Mouse (Mus musculus) intestine, embryonic 15.5 days (tissue): ENCODE results near the gene Chst5. TPM values are rescaled to one million over a fixed set of nuclear protein-coding genes. Genes with fewer than 3 reads are reported as not detected.

Source experiments
- ATAC-seq: fragments of 200-750 bp; cut with Nextera tagmentation; 2 replicates; pipeline ENCODE4 v1.8.0; 2017; ENCODE audit warnings: moderate TSS enrichment, moderate library complexity
- H3K27ac ChIP-seq: fragments of 300-500 bp; sonication (generic); 2 replicates; pipeline ENCODE4 v1.5.1; 2015; ENCODE audit warnings: mild to moderate bottlenecking, inconsistent platforms
- H3K27me3 ChIP-seq: fragments of 300-500 bp; sonication (generic); replicated peaks from 2 replicates; pipeline ENCODE4 v1.6.1; 2015; ENCODE audit warnings: inconsistent platforms
- H3K36me3 ChIP-seq: fragments of 300-500 bp; sonication (generic); 2 replicates; pipeline ENCODE4 v1.6.1; 2015; ENCODE audit warnings: inconsistent platforms
- H3K4me1 ChIP-seq: fragments of 300-500 bp; sonication (generic); replicated peaks from 2 replicates; pipeline ENCODE4 v1.6.1; 2015; ENCODE audit warnings: inconsistent platforms
- H3K4me2 ChIP-seq: fragments of 300-500 bp; sonication (generic); replicated peaks from 2 replicates; pipeline ENCODE4 v1.6.1; 2015; ENCODE audit warnings: mild to moderate bottlenecking, inconsistent platforms
- H3K4me3 ChIP-seq: fragments of 300-500 bp; sonication (generic); replicated peaks from 2 replicates; pipeline ENCODE4 v1.5.1; 2015; ENCODE audit warnings: inconsistent platforms
- H3K9ac ChIP-seq: fragments of 300-500 bp; sonication (generic); 2 replicates; pipeline ENCODE4 v1.6.1; 2015; ENCODE audit warnings: inconsistent platforms
- H3K9me3 ChIP-seq: fragments of 300-500 bp; sonication (generic); 2 replicates; pipeline ENCODE4 v1.6.1; 2016; ENCODE audit warnings: inconsistent platforms
- WGBS: fragments of 180-500 bp; shearing (Covaris S2); methylation state at CpG from one replicate; pipeline ENCODE4 v1.1.7; 2015; 5-methylcytosine and 5-hydroxymethylcytosine counted together
- polyA plus RNA-seq: library from polyadenylated mRNA; unstranded; fragments of >200 nt; fragmentation: Nextera tagmentation; extraction: Ambion mirVana; gene quantifications from 2 replicates; pipeline ENCODE4 v1.2.1, GENCODE M21; 2015

Gene Chst5
- polyA plus RNA-seq, 1 experiment from 2014 or later: 1.7 TPM

DNA sequence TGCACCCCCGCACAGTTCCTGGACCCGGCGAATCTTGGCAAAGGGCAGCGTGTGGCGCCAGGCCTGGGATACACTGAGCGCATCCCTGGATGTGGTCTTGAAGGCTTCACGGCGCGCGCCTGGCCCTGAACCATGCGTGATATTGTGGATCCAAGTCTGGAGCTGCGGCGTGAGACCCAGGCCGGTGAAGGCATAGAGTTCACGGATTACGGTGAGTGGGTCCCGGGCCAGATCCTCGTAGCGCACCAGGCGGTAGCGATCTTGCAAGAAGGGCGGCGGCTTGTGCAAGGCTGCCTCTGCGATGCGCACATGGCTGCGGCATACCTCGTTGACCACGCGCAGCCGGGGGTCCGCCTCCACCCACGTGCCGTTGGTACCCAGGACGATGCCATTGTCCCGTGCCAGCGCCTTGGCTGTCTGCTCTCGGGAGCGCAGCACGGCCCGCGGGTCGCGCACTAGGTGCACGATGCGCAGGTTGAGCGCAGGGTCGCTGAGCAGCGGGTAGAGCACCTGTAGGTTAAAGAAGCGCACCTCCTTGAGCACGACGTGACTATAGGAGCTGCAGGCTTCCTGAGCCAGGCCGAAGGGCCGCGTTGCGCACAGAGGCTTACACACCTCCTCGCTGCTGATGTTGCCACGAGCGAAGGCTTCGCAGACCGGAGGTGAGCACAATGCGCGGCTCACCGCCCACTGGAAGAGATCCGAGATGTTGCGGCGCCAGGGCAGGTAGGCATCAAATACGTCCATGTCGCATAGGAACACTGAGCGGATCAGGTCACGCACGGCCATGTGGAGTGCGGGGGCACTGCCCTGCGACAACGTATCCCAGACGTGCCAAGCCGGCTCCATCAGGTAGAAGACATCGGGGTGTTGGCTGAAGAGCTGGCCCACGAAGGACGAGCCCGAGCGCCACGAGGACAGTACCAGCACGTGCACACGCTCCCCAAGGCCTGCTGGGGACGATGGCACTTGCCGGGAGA is 20.0 kb downstream of the Chst5 start:
- H3K9me3 ChIP-seq: no peaks in the 10 kb centered on the region
- H3K9ac ChIP-seq: no peak overlapping the region; the same call in 1 of the 2 replicates
- WGBS: 16% methylated on average over 86 of the region's 86 CpGs
- H3K36me3 ChIP-seq: no peaks in the 10 kb centered on the region
- H3K4me2 ChIP-seq: peak overlapping the region; percentile 53
- H3K4me1 ChIP-seq: peaks cover 17% of the 10 kb centered on the region
- peak overlapping the region; percentile 25 for H3K4me3 ChIP-seq
- ATAC-seq: peak; percentile 27; the same call in 1 of the 2 replicates
- H3K27me3 ChIP-seq: peaks cover 22% of the 10 kb centered on the region
- no peak overlapping the region for H3K27ac ChIP-seq

DNA sequence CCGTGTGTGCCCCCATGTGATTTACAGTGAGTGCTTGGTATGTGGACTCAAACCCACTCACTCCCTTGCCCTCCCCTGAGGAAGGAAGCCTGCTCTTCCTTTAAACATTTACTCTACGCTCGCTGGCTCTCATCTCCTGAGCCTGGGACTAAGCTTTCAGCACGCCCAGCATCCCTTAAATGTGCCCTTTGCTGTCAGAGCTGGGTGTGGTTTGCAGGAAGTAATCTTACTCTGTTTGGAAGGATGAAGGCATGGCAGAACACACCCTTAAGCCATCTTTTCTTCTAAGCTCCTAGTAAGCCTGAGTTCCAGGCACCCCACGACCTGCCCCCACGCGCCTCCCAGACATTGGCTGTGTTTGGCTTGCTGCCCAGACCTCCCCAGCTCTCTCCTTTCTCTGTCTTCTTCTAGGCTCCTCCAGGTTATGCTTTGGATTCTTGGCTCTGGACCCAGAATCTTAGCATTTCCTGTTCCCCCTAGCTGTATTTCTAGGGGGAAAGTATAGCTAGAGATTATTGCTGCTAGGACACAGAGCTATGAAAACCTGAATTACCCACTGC is 22.1 kb downstream of the Chst5 start:
- peaks cover 22% of the 10 kb centered on the region for H3K27me3 ChIP-seq
- peaks cover 17% of the 10 kb centered on the region for H3K4me1 ChIP-seq
- no peaks in the 10 kb centered on the region for H3K36me3 ChIP-seq
- no peak overlapping the region for H3K9ac ChIP-seq
- H3K4me3 ChIP-seq: no peak overlapping the region
- no peak overlapping the region for H3K27ac ChIP-seq
- no peak overlapping the region; the same call in 1 of the 2 replicates for H3K4me2 ChIP-seq
- no peaks in the 10 kb centered on the region for H3K9me3 ChIP-seq
- WGBS: 29% methylated on average over 7 of the region's 7 CpGs
- peak; percentile 38 for ATAC-seq

DNA sequence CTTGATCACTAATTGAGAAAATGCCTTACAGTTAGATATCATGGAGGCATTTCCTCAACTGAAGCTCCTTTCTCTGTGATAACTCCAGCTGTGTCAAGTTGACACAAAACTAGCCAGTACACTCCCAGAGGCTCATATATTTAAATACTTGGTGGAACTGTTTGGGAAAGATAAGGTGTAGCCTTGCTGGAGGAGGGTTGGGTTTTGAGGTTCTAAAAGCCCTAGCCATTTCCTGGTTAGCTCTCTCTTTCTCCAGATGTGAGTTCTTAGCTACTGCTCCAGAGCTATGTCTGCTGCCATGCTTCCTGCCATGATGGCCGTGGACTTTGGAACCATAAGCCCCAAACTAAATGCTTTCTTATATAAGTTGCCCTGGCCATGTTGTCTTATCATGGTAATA is 22.8 kb downstream of the Chst5 start:
- no peak overlapping the region for H3K9ac ChIP-seq
- no peak overlapping the region for H3K4me3 ChIP-seq
- WGBS: 73% methylated on average over 1 of the region's 1 CpGs
- H3K9me3 ChIP-seq: no peaks in the 10 kb centered on the region
- H3K4me1 ChIP-seq: peaks cover 17% of the 10 kb centered on the region
- H3K4me2 ChIP-seq: no peak overlapping the region
- peaks cover 22% of the 10 kb centered on the region for H3K27me3 ChIP-seq
- ATAC-seq: no peak
- no peaks in the 10 kb centered on the region for H3K36me3 ChIP-seq
- no peak overlapping the region for H3K27ac ChIP-seq

DNA sequence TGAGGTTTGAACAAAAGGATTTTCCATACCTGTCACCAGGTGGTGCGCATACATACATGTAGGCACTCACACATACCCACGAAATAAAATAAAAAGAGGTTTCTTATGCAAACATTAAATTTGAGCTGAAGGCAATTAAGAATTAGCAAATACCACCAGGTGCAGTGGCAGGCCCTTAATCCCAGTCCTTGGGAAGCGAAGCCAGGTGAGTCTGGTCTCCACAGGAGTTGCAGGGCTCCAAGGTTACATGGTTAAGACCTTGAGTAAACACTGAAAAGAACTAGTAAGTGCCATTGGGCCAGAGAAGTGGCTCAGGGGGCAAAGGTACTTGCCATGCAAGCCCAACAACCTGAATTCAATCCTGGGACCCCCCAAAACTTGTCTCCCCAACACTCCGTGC is 26.6 kb downstream of the Chst5 start:
- H3K4me2 ChIP-seq: no peak overlapping the region
- no peaks in the 10 kb centered on the region for H3K9me3 ChIP-seq
- no peak overlapping the region for H3K9ac ChIP-seq
- H3K4me3 ChIP-seq: no peak overlapping the region
- H3K27me3 ChIP-seq: no peaks in the 10 kb centered on the region
- WGBS: 72% methylated on average over 4 of the region's 4 CpGs
- no peak overlapping the region for H3K27ac ChIP-seq
- no peaks in the 10 kb centered on the region for H3K36me3 ChIP-seq
- no peak for ATAC-seq
- H3K4me1 ChIP-seq: peaks cover 7% of the 10 kb centered on the region; the same call in 1 of the 2 replicates

DNA sequence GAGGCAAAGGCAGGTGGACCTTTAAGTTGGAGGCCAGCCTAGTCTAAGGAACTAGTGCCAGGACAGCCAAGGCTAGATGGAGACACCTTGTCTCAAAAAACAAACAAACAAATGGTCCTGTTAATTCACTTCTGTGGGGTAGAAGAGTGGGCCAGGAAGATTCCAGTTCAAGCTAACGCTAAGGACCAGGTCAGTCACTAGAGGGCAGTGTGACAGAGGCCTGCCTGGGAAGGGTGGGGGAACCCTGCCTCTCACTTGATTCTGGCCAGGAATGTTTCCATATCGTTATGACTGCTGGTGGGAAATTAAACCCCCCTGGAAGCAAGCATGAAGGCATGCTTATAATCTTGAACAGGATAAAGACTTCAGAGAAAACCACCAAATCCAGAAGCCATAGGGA is 28.7 kb downstream of the Chst5 start:
- no peaks in the 10 kb centered on the region for H3K4me1 ChIP-seq
- WGBS: 2% methylated on average over 2 of the region's 2 CpGs
- H3K4me2 ChIP-seq: no peak overlapping the region
- H3K27me3 ChIP-seq: no peaks in the 10 kb centered on the region
- no peaks in the 10 kb centered on the region for H3K36me3 ChIP-seq
- no peak for ATAC-seq
- no peak overlapping the region for H3K4me3 ChIP-seq
- H3K9ac ChIP-seq: no peak overlapping the region
- no peak overlapping the region for H3K27ac ChIP-seq
- H3K9me3 ChIP-seq: no peaks in the 10 kb centered on the region

DNA sequence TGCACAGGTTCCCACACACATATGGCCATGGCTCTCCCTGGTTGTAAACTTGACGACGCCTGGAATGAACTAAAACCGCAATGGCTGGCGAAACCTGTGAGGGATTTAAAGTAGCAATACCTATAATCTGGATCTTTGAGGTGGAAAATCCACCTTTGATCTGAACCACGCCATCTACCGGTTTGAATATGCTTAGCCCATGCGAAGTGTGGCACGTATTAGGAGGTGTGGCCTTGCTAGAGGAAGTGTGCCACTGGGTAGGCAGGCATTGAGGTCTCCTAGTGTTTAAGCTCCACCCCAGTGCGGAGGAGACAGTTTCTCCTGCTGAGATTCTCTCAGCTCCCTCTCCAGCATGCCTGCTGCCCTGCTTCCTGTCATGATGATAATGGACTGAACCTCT is 32.5 kb downstream of the Chst5 start:
- no peaks in the 10 kb centered on the region for H3K9me3 ChIP-seq
- no peak overlapping the region for H3K4me3 ChIP-seq
- WGBS: 72% methylated on average over 9 of the region's 9 CpGs
- H3K27me3 ChIP-seq: no peaks in the 10 kb centered on the region
- no peak overlapping the region for H3K27ac ChIP-seq
- no peak overlapping the region for H3K4me2 ChIP-seq
- no peak overlapping the region for H3K9ac ChIP-seq
- H3K36me3 ChIP-seq: no peaks in the 10 kb centered on the region
- no peaks in the 10 kb centered on the region for H3K4me1 ChIP-seq
- ATAC-seq: no peak

DNA sequence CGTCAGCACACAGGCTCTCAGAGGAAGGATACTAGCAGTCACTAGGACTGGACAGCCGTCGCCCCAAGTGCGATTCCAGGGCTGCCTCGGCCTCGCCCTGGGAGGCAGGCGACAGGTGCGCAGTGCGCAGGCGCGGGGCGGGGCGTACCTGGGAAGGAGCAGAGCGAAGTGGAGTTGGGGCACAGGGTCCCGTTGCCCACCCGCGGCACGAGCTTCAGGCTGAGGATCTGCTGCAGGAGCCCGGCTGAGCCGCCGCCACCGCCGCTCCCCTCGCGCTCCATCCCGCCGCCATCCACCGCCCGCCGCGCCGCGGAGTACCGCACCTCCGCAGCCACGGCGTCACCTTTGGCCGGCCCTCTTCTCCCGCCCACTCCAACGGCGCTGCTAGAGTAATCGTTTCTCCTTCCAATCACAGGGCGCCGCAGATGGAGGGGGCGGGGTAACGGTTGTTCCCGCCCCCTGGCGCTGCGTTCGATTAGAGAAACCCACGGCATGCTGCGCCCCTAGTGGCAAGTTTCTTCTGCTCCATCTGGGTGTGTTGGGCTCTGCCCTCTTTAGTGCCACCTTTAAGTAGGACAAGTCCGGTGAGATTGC is 33.8 kb downstream of the Chst5 start, which contains the start of gene Tmem170:
Gene Tmem170 (minus strand): TSS at position 396 of the 594 bp plus-strand sequence.
- peak within 1 kb of the TSS; percentile 83 for H3K4me3 ChIP-seq
- under 1% methylated on average over 53 of the region's 53 CpGs for WGBS
- ATAC-seq: peak; percentile 99
- no peaks in the 10 kb centered on the region for H3K36me3 ChIP-seq
- H3K9me3 ChIP-seq: no peaks in the 10 kb centered on the region
- H3K27me3 ChIP-seq: no peaks in the 10 kb centered on the region
- peak within 1 kb of the TSS; percentile 82 for H3K9ac ChIP-seq
- no peaks in the 10 kb centered on the region for H3K4me1 ChIP-seq
- peak within 1 kb of the TSS; percentile 78 for H3K4me2 ChIP-seq
- peak within 1 kb of the TSS; percentile 81 for H3K27ac ChIP-seq

DNA sequence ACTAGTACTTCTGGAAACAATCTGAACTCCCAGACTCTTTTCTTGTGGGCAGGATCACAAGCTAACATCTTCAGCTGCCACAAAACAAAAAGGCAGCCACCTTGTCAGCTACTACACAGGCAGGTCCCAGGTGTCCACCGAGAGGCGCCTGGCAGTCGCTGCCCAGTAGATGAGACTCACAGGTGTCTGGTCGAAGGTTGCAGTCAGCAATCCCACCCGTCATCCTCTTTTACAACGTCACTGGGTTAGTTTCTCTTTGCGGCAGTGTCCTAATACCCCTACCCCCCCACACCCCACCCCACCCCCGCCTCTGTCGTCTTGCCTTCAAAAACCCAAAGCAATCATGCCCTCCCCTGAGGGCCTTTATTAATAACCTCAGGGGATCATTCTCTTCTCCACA is 34.5 kb downstream of the Chst5 start:
- Histone ChIP-seq H3K4me1 (no peaks in the 10 kb centered on the region), H3K9ac (peak overlapping the region; percentile 82), H3K27ac (peak overlapping the region; percentile 81), H3K27me3 (no peaks in the 10 kb centered on the region), H3K36me3 (no peaks in the 10 kb centered on the region), H3K9me3 (no peaks in the 10 kb centered on the region), H3K4me3 (peak overlapping the region; percentile 83), H3K4me2 (peak overlapping the region; percentile 78)
- WGBS: 14% methylated on average over 9 of the region's 9 CpGs
- peak; percentile 27 for ATAC-seq

DNA sequence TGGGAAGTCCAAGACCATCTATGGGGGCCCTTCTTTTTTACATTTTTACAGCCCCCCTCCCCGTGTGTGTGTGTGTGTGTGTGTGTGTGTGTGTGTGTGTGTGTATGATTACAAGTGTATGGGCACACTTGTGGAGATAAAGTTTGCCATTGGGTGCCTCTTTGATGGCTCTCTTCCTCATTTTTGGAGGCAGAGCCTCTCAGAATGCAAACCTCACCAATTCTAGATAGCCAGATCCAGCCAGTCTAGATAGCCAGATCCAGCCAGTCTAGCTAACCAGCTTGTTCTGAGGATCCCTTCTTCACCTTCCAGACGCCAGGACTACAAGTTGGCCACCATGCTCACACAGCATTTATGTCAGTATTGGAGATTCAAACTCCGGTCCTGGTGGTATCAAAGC is 39.0 kb downstream of the Chst5 start:
- H3K9ac ChIP-seq: no peak overlapping the region
- WGBS: 89% methylated on average over 3 of the region's 3 CpGs
- no peak overlapping the region for H3K27ac ChIP-seq
- H3K4me2 ChIP-seq: no peak overlapping the region
- no peak overlapping the region for H3K4me3 ChIP-seq
- no peaks in the 10 kb centered on the region for H3K4me1 ChIP-seq
- ATAC-seq: no peak
- H3K27me3 ChIP-seq: no peaks in the 10 kb centered on the region
- H3K36me3 ChIP-seq: no peaks in the 10 kb centered on the region
- H3K9me3 ChIP-seq: no peaks in the 10 kb centered on the region

DNA sequence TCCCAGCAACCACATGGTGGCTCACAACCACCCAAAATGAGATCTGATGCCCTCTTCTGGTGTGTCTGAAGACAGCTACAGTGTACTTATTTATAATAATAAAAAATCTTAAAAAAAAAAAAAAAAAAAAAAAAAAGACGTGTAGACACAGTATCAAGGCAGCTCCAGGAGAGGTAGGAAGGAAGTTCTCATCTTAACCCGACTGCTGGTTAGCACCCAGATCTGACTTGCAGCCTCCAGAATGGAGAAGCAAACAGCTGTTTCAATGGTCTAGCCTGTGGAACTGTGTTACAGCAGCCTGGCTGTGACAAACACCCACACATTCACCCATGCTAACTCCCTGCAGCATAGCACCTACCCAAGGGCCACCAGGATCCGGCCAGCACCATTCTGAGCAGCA is 39.9 kb downstream of the Chst5 start:
- Histone ChIP-seq H3K4me2 (no peak overlapping the region), H3K36me3 (no peaks in the 10 kb centered on the region), H3K27ac (no peak overlapping the region), H3K4me3 (no peak overlapping the region), H3K9me3 (no peaks in the 10 kb centered on the region), H3K4me1 (no peaks in the 10 kb centered on the region), H3K9ac (no peak overlapping the region), H3K27me3 (no peaks in the 10 kb centered on the region)
- no peak for ATAC-seq
- WGBS: 89% methylated on average over 3 of the region's 3 CpGs

DNA sequence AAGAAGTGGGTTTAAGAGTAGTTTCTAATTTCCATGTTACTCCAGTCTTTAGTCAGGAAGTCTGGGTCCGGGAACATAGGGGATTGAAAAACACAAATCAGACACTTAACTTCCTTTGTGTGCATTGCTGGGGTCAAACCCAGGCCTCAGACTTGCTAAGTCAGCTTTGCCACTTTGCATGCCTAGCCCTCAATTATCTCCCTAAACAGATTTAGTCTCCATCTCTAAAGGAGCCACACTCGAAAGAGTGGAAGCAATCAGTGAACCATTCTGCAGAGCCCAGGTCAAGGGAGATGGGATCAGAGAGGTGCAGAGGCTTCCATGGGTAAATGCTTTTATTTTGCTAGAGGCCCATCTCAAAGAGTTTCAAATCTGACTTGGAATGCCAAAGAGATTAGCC is 41.6 kb downstream of the Chst5 start:
- no peak for ATAC-seq
- Histone ChIP-seq H3K9me3 (no peaks in the 10 kb centered on the region), H3K4me1 (no peaks in the 10 kb centered on the region), H3K27ac (no peak overlapping the region), H3K4me2 (no peak overlapping the region), H3K9ac (no peak overlapping the region), H3K27me3 (no peaks in the 10 kb centered on the region), H3K36me3 (no peaks in the 10 kb centered on the region), H3K4me3 (no peak overlapping the region)
- WGBS: 55% methylated on average over 2 of the region's 2 CpGs

DNA sequence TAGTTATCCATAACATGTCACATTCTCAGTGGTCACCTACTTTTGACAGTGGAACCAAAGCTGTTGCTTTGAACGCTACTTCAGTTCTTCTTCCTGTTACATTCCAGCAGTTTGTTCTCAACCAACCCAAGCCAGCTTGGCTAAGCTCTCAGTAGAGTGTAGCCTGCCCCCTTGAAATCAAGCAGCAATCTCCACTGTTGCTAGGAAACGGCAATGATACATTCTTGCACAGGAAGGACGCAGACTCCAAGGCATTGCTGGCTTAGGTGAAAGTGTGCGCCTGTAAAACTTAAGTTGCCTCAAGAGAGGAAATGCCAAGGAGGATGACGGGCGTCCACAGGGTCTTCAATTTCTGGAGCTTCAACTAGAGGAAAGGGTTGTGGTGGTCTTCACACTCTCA is 44.4 kb downstream of the Chst5 start:
- H3K27me3 ChIP-seq: no peaks in the 10 kb centered on the region
- no peak overlapping the region for H3K4me2 ChIP-seq
- 78% methylated on average over 6 of the region's 6 CpGs for WGBS
- no peaks in the 10 kb centered on the region for H3K36me3 ChIP-seq
- H3K9ac ChIP-seq: no peak overlapping the region
- no peaks in the 10 kb centered on the region for H3K9me3 ChIP-seq
- H3K4me3 ChIP-seq: no peak overlapping the region
- no peak overlapping the region for H3K27ac ChIP-seq
- no peak for ATAC-seq
- H3K4me1 ChIP-seq: no peaks in the 10 kb centered on the region
